ENCODE assay signal across 14 mouse cellular contexts in genomic region chr9:99183043-99183670, GRCm38 (mm10). TPM values are rescaled to one million over a fixed set of nuclear protein-coding genes. Genes with fewer than 3 reads are reported as not detected.
DNase-seq lines count a peak whose midpoint lies in the region; ATAC-seq and TF ChIP-seq lines count a peak whose summit lies in the region.
"Had no signal": no experiment of that assay in that cellular context is flagged by ENCODE, and none has a peak within 500 bp of the region (broad histone marks: within the 10 kb centered on the region; RNA-seq: fewer than 3 reads in every experiment).

No protein-coding gene starts in this region.

- 14% methylated on average over 8 of the region's 8 CpGs for WGBS in liver, embryonic 12.5 days (ENCODE audit: insufficient replicate concordance)

- H3K9ac ChIP-seq in liver, embryonic 12.5 days = peak overlapping the region; percentile 59; the same call in 1 of the 2 replicates
- H3K9ac ChIP-seq: lung, embryonic 15.5 days had no signal

- H3K27me3 ChIP-seq in liver, embryonic 12.5 days (replicated peaks) = no peaks in the 10 kb centered on the region
- H3K27me3 ChIP-seq: lung, embryonic 15.5 days had no signal

- no peak for TF ChIP-seq POLR2A in bone marrow macrophage, adult 2 months (IDR thresholded peaks at IDR 0.05; ENCODE audit: borderline replicate concordance, low read depth, low read length)

- H3K36me3 ChIP-seq in liver, embryonic 12.5 days = no peaks in the 10 kb centered on the region
- H3K36me3 ChIP-seq: lung, embryonic 15.5 days had no signal

- H3K4me1 ChIP-seq in bone marrow macrophage, adult 2 months (ENCODE audit: control insufficient read depth, insufficient read depth, low read length) = peaks cover 43% of the 10 kb centered on the region
- peaks cover 31% of the 10 kb centered on the region for H3K4me1 ChIP-seq in liver, embryonic 12.5 days
- H3K4me1 ChIP-seq: lung, embryonic 15.5 days had no signal

- H3K4me3 ChIP-seq in bone marrow macrophage, adult 2 months (ENCODE audit: insufficient read depth, low read length) = peak overlapping the region; percentile 39
- H3K4me3 ChIP-seq in liver, embryonic 12.5 days = peak overlapping the region; percentile 42
- H3K4me3 ChIP-seq: lung, embryonic 15.5 days had no signal

- peak overlapping the region; percentile 90 for H3K27ac ChIP-seq in bone marrow macrophage, adult 2 months (ENCODE audit: insufficient read depth, low read depth, low read length)
- H3K27ac ChIP-seq in liver, embryonic 12.5 days = peak overlapping the region; percentile 76
- H3K27ac ChIP-seq: lung, embryonic 15.5 days had no signal

- peak overlapping the region; percentile 66 for H3K4me2 ChIP-seq in liver, embryonic 12.5 days
- H3K4me2 ChIP-seq: lung, embryonic 15.5 days had no signal

- peak; percentile 66 for ATAC-seq in liver, embryonic 12.5 days
- peak; percentile 82 for ATAC-seq in monocyte, adult 5-6 weeks (replicated peaks; ENCODE audit: insufficient number of reproducible peaks, low FRiP score, low TSS enrichment, poor library complexity, severe bottlenecking)

- TF ChIP-seq CTCF in bone marrow macrophage, adult 2 months (IDR thresholded peaks at IDR 0.05; ENCODE audit: low read depth, low read length) = no peak

- H3K9me3 ChIP-seq in liver, embryonic 12.5 days (replicated peaks) = no peaks in the 10 kb centered on the region
- H3K9me3 ChIP-seq: lung, embryonic 15.5 days had no signal

- peak; percentile 38 for DNase-seq in layer of hippocampus, adult 9-11 months
- DNase-seq in layer of hippocampus, adult 8-10 months (ENCODE audit: low spot score in 2 of 2) = no peak
- DNase-seq in gastrocnemius, postnatal 25 days = no peak
- DNase-seq in embryo, embryonic 11 days = no peak
- DNase-seq in T-cell, adult 2 months (ENCODE audit: low spot score) = no peak
- DNase-seq: adrenal gland, postnatal 10 days; cerebellum, postnatal 10 days; gastrocnemius, postnatal 14 days had no signal

RNA-seq across cellular contexts. Expression of gene Pik3cb, which starts 42.7 kb away (rescaled TPM):
- 10 to 100 TPM; 26.4 to 29.2 (median 27.6) TPM for total RNA-seq in layer of hippocampus, adult 8-10 months (2022)
- 13.4 and 15.6 TPM in 2 replicates for polyA plus RNA-seq in bone marrow macrophage, adult 2 months (2012; ENCODE audit: insufficient read depth, insufficient read length, missing spikeins)
- polyA plus RNA-seq in liver, embryonic 12.5 days (2016; fragmentation: Nextera tagmentation; extraction: Ambion mirVana) = 4.8 and 5.1 TPM in 2 replicates
- total RNA-seq in monocyte, adult 5-6 weeks (2017) = 6.0 to 12.7 TPM (median 6.8 TPM) in 3 replicates
- total RNA-seq in gastrocnemius, postnatal 25 days (2021) = 1 to 10 TPM; 3.8 to 5.0 TPM

RNA-seq across cellular contexts. Expression of gene Faiml, which starts 53.9 kb away (rescaled TPM):
- not detected for total RNA-seq in layer of hippocampus, adult 8-10 months (2022)
- polyA plus RNA-seq in bone marrow macrophage, adult 2 months (2012; ENCODE audit: insufficient read depth, insufficient read length, missing spikeins) = not detected in 2 replicates
- polyA plus RNA-seq in liver, embryonic 12.5 days (2016; fragmentation: Nextera tagmentation; extraction: Ambion mirVana) = not detected in 2 replicates
- total RNA-seq in monocyte, adult 5-6 weeks (2017) = not detected in 3 replicates
- total RNA-seq in gastrocnemius, postnatal 25 days (2021) = not detected
- total RNA-seq: adrenal gland, postnatal 10 days; gastrocnemius, postnatal 14 days; layer of hippocampus, postnatal 10 days had no signal
- polyA plus RNA-seq: lung, embryonic 15.5 days; neural tube, embryonic 11.5 days had no signal
